Mouse (Mus musculus) hindbrain, embryonic 10.5 days (tissue): Measurements from ENCODE around the gene Kri1. TPM values are rescaled to one million over a fixed set of nuclear protein-coding genes. Genes with fewer than 3 reads are reported as not detected.

ENCODE experiments used
- DNase-seq: peaks from one replicate; pipeline ENCODE4 v3.0.0-alpha.2; 2017; ENCODE audit warnings: low spot score
- H3K27ac ChIP-seq: fragments of 300-500 bp; sonication (generic); 2 replicates; pipeline ENCODE4 v1.5.1; 2016; ENCODE audit warnings: mild to moderate bottlenecking, moderate library complexity
- H3K27me3 ChIP-seq: fragments of 300-500 bp; sonication (generic); 2 replicates; pipeline ENCODE4 v1.6.1; 2016; ENCODE audit warnings: mild to moderate bottlenecking; ENCODE audit not compliant: poor library complexity, insufficient read depth, severe bottlenecking
- H3K36me3 ChIP-seq: fragments of 300-500 bp; sonication (generic); 2 replicates; pipeline ENCODE4 v1.6.1; 2016; ENCODE audit warnings: mild to moderate bottlenecking, moderate library complexity
- H3K4me1 ChIP-seq: fragments of 300-500 bp; sonication (generic); replicated peaks from 2 replicates; pipeline ENCODE4 v1.6.1; 2016; ENCODE audit warnings: mild to moderate bottlenecking
- H3K4me3 ChIP-seq: fragments of 300-500 bp; sonication (generic); 2 replicates; pipeline ENCODE4 v1.5.1; 2016; ENCODE audit warnings: mild to moderate bottlenecking, moderate library complexity
- H3K9me3 ChIP-seq: fragments of 300-500 bp; sonication (generic); 2 replicates; pipeline ENCODE4 v1.6.1; 2016; ENCODE audit warnings: mild to moderate bottlenecking, moderate library complexity
- WGBS: fragments of 180-500 bp; shearing (Covaris S2); methylation state at CpG from one replicate; pipeline ENCODE4 v1.1.7; 2016; 5-methylcytosine and 5-hydroxymethylcytosine counted together
- polyA plus RNA-seq: library from polyadenylated mRNA; unstranded; fragments of >200 nt; fragmentation: Nextera tagmentation; extraction: Ambion mirVana; gene quantifications from 2 replicates; pipeline ENCODE4 v1.2.1, GENCODE M21; 2016

Gene Kri1
- polyA plus RNA-seq, 1 experiment from 2014 or later: 17.6 TPM

DNA sequence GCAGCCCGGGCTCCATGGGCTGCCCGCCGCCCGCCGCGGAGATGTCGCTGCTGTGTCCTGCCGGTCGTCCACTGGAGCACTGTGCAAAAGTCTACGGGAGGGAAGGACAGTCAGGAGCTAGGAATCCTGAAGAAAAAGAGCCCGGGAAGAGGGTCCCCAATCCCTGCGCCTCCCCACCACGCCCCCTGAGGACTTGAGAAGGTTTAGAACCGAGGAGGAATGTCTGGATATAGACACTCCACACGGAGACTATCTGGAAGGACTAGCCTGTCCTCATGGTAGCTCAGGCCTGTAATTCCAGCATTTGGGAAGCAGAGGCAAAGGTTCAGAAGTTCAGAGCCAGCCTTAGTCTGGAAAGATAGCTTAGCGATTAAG lies 42.7 kb downstream of the Kri1 start:
- H3K9me3 ChIP-seq: 0 out of 2 replicates have a peak, but pooled peaks cover 5% of the 10 kb centered on the region
- peaks cover 36% of the 10 kb centered on the region for H3K4me1 ChIP-seq
- H3K27me3 ChIP-seq: peaks cover 98% of the 10 kb centered on the region
- 3% methylated on average over 16 of the region's 16 CpGs for whole genome bisulfite sequencing
- DNase-seq: no peak
- H3K36me3 ChIP-seq: no peaks in the 10 kb centered on the region
- H3K4me3 ChIP-seq: peak overlapping the region; percentile 57
- peak overlapping the region; percentile 17 for H3K27ac ChIP-seq

DNA sequence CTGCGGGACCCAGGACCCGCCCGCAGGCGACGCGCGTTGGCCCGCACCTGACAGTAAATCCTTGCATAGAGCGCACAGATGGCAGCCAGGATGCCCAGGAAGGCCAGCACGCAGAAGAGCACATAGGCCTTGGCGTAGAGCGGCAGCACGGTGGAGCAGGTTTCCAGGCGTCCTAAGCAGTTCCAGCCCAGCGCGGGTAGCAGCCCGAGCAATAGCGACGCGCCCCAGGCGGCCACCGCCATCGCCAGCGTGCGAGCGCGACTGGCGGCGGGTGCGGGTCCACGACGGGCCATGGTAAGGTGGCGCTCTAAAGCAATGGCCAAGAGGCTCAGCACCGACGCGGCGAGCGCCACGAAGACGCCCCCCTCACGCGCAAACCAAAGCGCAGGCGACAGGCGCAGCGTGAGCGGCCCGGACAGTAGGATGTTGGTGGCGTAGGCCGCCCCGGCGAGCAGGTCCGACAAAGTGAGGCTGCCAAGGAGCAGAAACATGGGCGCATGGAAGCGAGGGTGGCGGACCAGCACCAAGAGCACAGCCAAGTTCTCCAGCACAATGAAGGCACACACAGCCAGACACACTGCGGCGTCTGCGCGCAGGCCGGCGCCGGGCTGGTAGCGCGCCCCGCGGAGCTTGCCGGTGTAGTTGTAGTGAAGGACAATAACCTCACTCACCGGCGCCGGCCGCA lies 43.2 kb downstream of the Kri1 start:
- Histone ChIP-seq H3K4me1 (peaks cover 32% of the 10 kb centered on the region), H3K36me3 (no peaks in the 10 kb centered on the region), H3K9me3 (0 out of 2 replicates have a peak, but pooled peaks cover 5% of the 10 kb centered on the region), H3K27ac (peak overlapping the region; percentile 17), H3K4me3 (peak overlapping the region; percentile 57), H3K27me3 (peaks cover 98% of the 10 kb centered on the region)
- under 1% methylated on average over 72 of the region's 72 CpGs for WGBS
- peak; percentile 56 for DNase-seq

DNA sequence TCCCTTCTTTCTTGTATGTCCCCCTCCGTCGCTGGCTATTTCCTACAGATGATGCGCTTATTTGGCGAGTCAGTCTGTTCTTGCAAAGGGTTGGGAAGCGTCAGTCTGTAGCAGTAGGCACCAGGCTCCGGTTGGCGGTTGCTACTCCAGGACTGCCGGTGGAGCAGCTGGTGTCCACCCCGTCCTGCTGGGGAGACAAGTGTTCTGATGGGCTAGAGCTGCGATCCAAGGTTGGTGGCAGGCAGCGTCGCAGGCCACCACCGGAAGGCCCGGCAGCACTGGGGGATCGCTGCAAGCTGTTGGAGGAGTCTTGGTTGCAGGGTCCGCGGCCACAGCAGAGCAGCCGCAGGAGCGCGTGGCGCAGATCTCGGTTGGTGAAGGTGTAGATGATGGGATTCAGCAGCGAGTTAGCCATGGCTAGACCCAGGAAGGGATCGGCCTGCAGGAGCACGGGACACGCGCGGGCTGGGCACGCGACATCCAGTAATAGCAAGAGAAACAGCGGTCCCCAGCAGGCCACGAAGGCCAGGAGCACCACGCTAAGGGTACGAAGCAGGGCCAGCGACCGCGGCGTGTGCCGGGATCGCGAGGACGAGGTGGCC lies 43.8 kb downstream of the Kri1 start:
- Histone ChIP-seq H3K4me3 (peak overlapping the region; percentile 57), H3K4me1 (peaks cover 36% of the 10 kb centered on the region), H3K27ac (peak overlapping the region; percentile 17), H3K9me3 (0 out of 2 replicates have a peak, but pooled peaks cover 5% of the 10 kb centered on the region), H3K36me3 (no peaks in the 10 kb centered on the region), H3K27me3 (peaks cover 93% of the 10 kb centered on the region)
- WGBS: 5% methylated on average over 42 of the region's 42 CpGs
- DNase-seq: peak; percentile 40

DNA sequence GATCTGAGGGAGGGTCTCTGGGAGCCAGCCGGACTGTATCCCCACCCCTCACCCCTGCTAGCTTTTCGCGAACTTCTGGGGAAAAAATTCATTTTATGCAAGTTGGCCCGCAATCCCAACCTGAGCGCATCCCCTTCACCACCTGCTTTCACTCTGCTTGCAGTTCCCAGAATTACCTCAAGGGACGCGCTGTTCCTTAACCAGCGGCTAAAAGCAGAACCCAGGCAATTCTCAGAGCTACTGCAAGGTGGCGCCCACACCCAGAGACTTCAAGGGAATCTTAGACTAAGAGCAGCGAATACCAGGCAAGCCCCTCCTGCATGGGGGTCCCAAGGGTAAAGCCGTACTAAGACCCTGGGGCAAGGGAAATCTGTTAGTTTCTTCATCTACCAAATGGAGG lies 46.4 kb downstream of the Kri1 start:
- DNase-seq: peak; percentile 88
- 7% methylated on average over 11 of the region's 11 CpGs for WGBS
- H3K36me3 ChIP-seq: 0 out of 2 replicates have a peak, but pooled peaks cover 6% of the 10 kb centered on the region
- H3K4me3 ChIP-seq: no peak overlapping the region
- peaks cover 67% of the 10 kb centered on the region for H3K27me3 ChIP-seq
- peaks cover 46% of the 10 kb centered on the region for H3K4me1 ChIP-seq
- 0 out of 2 replicates have a peak, but pooled peaks cover 5% of the 10 kb centered on the region for H3K9me3 ChIP-seq
- H3K27ac ChIP-seq: no peak overlapping the region

DNA sequence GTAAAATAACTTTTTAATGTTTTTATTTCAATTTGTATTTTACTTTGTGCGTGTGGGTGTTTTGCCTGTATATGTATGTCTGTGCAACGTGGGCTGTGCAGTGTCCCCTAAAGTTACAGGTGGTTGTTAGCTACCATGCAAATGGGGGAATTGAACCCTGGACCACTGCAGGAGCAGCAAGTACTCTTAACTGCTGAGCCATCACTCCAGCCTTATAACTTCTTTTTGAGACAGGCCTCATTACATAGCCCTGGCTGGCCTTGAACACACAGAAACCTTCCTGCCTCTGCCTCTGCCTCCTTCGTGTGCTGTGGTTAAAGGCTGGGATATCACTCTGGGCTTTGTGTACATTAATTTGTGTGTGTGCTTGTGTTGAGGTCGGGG lies 48.3 kb downstream of the Kri1 start:
- Histone ChIP-seq H3K4me1 (peaks cover 38% of the 10 kb centered on the region), H3K27me3 (peaks cover 48% of the 10 kb centered on the region), H3K36me3 (peaks cover 22% of the 10 kb centered on the region), H3K9me3 (0 out of 2 replicates have a peak, but pooled peaks cover 5% of the 10 kb centered on the region), H3K4me3 (peak overlapping the region; percentile 82), H3K27ac (peak overlapping the region; percentile 98; the same call in 1 of the 2 replicates)
- WGBS: 44% methylated on average over 4 of the region's 4 CpGs
- DNase-seq: no peak

DNA sequence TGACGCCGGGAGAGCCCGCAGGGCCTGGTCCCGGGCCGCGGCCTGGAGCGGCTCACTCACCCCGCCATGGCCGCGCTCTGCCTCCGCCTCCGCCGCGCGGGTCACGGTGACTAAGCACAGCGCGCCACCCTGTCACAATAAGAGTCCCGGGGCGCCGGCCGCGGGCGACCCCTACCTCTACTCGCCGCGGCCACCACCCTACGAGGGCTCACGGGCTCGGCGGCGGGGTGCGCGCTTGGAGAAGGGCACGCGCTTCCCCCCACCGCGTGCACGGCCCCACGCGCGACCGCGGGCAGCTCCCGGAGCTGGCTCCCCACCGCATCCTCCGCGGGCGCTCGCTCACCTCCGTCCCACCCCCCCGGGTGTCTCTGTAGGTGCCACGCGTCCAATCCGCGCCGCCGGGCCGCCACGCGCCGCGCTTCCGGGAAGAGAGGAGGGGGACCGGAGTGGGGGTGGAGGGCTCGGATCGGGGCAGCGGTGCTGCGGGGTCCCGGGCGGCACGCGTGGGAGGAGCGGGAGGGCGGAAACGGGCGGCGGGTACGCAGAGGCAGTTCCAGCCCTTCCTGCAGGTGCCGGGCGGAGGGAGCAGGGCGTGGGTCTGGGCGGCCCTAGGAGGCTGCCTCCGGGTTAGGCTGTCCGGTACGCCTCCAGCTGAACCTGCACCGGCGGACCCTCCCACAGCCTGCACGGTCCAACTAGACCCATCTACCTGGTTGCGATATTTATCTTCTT lies 48.9 kb downstream of the Kri1 start, which contains the start of gene Keap1:
Keap1 (minus strand) TSS at position 629 of the 732 bp plus-strand sequence.
- Histone ChIP-seq H3K9me3 (0 out of 2 replicates have a peak, but pooled peaks cover 5% of the 10 kb centered on the region), H3K27ac (peak within 1 kb of the TSS; percentile 98), H3K4me3 (peak within 1 kb of the TSS; percentile 82), H3K27me3 (peaks cover 43% of the 10 kb centered on the region), H3K36me3 (peaks cover 28% of the 10 kb centered on the region), H3K4me1 (peaks cover 33% of the 10 kb centered on the region)
- peak; percentile 83 for DNase-seq
- under 1% methylated on average over 90 of the region's 90 CpGs for WGBS

DNA sequence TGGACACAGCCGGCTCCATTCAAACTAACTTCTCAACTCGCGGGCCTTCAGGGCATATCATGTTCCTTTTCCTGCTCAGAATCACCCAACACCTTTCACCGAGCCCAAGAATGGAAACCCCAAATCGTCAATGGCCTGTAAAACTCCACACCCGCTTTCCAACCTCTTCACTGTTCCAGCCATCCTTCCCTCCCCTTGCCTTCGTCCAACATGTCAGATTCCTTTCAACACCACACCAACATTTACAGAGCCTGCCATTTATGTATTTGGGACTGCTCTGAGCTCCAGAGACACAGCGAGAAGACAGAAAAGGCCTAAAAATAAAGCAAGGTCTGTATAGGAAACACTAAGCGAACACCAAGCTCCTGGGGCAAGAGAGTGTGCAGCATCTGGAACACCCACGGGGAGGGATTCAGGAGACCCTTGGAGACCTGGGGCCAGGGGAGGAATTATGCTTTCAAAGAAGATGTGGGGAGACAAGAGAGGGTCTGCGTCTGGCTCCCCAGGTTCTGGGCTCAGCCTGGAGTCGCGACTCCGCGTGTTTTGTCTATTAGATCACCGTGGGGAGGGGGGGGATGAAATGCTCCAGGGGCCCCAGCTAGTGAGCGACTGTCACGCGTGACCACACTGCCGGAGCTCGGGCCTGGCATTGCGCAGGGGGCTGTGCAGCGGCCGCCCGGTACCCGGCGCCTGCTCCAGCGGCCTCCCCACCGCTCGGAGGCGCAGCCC lies 49.6 kb downstream of the Kri1 start:
- 2% methylated on average over 31 of the region's 31 CpGs for WGBS

DNA sequence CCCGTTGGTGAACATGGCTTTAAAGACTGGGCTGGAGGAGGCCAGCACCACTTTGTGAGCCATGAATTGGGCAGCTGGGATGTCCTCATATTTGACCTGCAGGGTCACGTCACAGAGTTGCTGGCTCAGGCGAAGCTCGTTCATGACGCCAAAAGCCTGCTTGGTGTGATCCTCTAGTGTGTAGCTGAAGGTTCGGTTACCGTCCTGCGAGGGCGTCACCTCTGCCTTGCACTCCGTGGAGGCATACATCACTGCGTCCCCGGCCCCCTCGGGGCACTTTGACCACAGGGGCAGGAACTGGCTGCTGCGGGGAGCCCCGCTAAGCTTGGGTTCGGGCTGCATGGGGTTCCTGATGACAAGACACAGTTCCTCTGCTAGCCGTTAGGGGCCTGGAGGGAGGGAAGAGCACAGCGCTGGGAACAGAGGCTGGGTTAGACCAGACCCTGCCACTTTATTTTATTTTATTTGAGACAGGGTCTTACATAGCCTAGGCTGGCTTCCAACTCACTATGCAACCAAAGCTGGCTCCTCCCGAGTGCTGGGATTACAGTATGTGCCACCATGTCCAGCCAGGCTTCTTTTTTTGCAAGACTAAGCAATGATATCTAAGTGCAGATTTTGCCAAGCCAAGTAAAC lies 50.3 kb downstream of the Kri1 start:
- peak overlapping the region; percentile 98 for H3K27ac ChIP-seq
- H3K27me3 ChIP-seq: peaks cover 35% of the 10 kb centered on the region
- WGBS: 19% methylated on average over 19 of the region's 19 CpGs
- H3K4me1 ChIP-seq: peaks cover 30% of the 10 kb centered on the region
- 0 out of 2 replicates have a peak, but pooled peaks cover under 1% of the 10 kb centered on the region for H3K9me3 ChIP-seq
- peaks cover 42% of the 10 kb centered on the region for H3K36me3 ChIP-seq
- peak overlapping the region; percentile 82 for H3K4me3 ChIP-seq
- peak; percentile 57 for DNase-seq

More for the DNA sequence above, 49.6 kb downstream of the Kri1 start:
- H3K27me3 ChIP-seq: peaks cover 42% of the 10 kb centered on the region
- peak overlapping the region; percentile 98 for H3K27ac ChIP-seq
- DNase-seq: peak; percentile 59
- H3K9me3 ChIP-seq: 0 out of 2 replicates have a peak, but pooled peaks cover 5% of the 10 kb centered on the region
- peaks cover 35% of the 10 kb centered on the region for H3K36me3 ChIP-seq
- H3K4me3 ChIP-seq: peak overlapping the region; percentile 82
- peaks cover 30% of the 10 kb centered on the region for H3K4me1 ChIP-seq

DNA sequence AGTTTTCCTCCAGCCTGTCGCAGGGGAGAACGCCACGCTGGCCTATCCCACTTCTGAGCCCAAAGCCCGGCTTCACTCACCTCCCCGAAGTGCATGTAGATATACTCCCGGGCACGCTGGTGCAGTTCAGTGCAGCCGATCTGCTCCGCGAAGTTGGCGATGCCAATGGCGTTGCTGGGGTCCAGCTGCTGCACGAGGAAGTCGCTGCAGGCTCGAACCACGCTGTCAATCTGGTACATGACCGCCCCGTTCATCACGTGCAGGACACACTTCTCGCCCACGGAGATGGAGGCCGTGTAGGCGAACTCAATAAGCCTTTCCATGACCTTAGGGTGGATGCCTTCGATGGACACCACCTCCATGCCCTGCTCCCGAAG lies 50.8 kb downstream of the Kri1 start:
- Histone ChIP-seq H3K4me3 (peak overlapping the region; percentile 82), H3K27ac (peak overlapping the region; percentile 98; the same call in 1 of the 2 replicates), H3K4me1 (peaks cover 30% of the 10 kb centered on the region), H3K27me3 (peaks cover 30% of the 10 kb centered on the region), H3K9me3 (no peaks in the 10 kb centered on the region), H3K36me3 (peaks cover 46% of the 10 kb centered on the region)
- DNase-seq: no peak
- 87% methylated on average over 25 of the region's 25 CpGs for WGBS

DNA sequence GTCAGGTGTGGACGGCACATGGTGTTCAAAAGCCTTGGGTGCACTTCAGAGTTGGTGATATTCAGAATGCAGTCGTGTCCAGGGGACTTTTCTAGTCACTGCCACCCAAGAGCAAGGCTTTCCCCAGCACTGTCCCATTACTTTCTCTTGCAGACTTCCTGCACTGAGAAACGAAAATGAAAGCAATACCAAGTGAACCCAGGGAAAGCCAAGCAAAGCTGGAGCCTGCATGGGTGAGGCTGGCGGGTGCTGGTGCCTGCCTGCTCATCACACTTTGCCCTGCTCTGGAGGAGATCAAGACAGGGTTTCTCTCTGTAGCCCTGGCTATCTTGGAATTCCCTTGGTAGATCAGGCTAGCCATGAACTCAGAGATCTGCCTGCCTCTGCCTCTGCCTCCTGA lies 52.4 kb downstream of the Kri1 start:
- H3K27me3 ChIP-seq: peaks cover 16% of the 10 kb centered on the region
- no peak for DNase-seq
- no peak overlapping the region for H3K27ac ChIP-seq
- no peak overlapping the region for H3K4me3 ChIP-seq
- peaks cover 62% of the 10 kb centered on the region for H3K36me3 ChIP-seq
- H3K9me3 ChIP-seq: no peaks in the 10 kb centered on the region
- peaks cover 31% of the 10 kb centered on the region for H3K4me1 ChIP-seq
- WGBS: 80% methylated on average over 4 of the region's 4 CpGs

DNA sequence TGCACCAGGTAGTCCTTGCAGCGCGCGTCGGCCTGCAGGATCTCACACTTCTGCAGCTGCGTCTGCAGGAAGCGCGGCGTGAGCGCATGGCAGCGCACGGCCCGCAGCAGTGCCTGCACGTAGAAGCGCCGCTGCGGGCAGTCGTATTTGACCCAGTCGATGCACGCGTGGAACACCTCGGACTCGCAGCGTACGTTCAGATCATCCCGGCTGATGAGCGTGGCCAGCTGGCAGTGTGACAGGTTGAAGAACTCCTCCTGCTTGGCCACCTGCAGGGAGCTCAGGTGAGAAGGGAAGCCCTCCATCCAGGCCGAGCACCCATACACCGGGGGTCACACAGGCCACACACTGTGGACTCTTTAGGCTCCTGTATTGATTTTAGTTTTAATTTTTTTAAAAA lies 54.0 kb downstream of the Kri1 start:
- H3K4me3 ChIP-seq: no peak overlapping the region
- no peaks in the 10 kb centered on the region for H3K9me3 ChIP-seq
- WGBS: 79% methylated on average over 28 of the region's 28 CpGs
- peaks cover 23% of the 10 kb centered on the region for H3K4me1 ChIP-seq
- H3K36me3 ChIP-seq: peaks cover 77% of the 10 kb centered on the region
- DNase-seq: no peak
- no peak overlapping the region for H3K27ac ChIP-seq
- 0 out of 2 replicates have a peak, but pooled peaks cover 7% of the 10 kb centered on the region for H3K27me3 ChIP-seq

DNA sequence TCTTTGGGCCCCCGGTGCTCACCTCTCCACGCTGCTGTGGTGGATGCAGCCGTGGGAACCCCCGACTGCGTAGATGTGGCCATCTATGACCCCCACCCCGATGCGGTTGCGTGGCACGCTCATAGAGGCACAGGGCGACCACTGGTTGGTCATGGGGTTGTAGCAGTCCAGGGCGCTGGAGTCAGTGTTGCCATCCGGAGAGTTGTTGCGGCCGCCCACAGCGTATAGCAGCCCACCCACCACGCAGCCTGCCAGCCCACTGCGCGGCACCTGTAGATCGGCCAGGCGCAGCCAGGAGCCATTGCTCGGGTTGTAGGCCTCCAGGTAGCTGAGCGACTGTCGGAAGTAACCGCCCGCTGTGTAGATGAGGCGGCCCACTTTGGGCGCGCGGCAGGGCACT lies 54.4 kb downstream of the Kri1 start:
- peaks cover 23% of the 10 kb centered on the region for H3K4me1 ChIP-seq
- H3K36me3 ChIP-seq: peaks cover 78% of the 10 kb centered on the region
- WGBS: 87% methylated on average over 29 of the region's 29 CpGs

More for the DNA sequence above, 54.4 kb downstream of the Kri1 start:
- DNase-seq: no peak
- Histone ChIP-seq H3K27ac (no peak overlapping the region), H3K27me3 (peaks cover 7% of the 10 kb centered on the region; the same call in 1 of the 2 replicates), H3K9me3 (no peaks in the 10 kb centered on the region), H3K4me3 (no peak overlapping the region)
